Mouse (Mus musculus) spleen, adult 2 months (tissue): ENCODE measurements around the gene Hoxb8.

Experiments
- CTCF ChIP-seq: fragments of 200-500 bp; IDR thresholded peaks from 2 replicates; pipeline ENCODE4 v1.5.1; 2011; ENCODE audit warnings: mild to moderate bottlenecking, inconsistent platforms; ENCODE audit not compliant: insufficient read depth, insufficient read length, insufficient replicate concordance; ENCODE audit errors: extremely low read depth
- POLR2A ChIP-seq: fragments of 200-500 bp; IDR thresholded peaks from 2 replicates; pipeline ENCODE4 v1.6.1; 2011; ENCODE audit warnings: low read depth, low read length, inconsistent platforms

- TF ChIP-seq POLR2A (no peak), CTCF (no peak)
Measured at GRCm38 (mm10) chr11:96291681-96292564, 10.2 kb downstream of the Hoxb8 start, which contains the start of gene Hoxb6.
